Mouse (Mus musculus): ENCODE results near the gene Ddx31. TPM values are rescaled to one million over a fixed set of nuclear protein-coding genes. Genes with fewer than 3 reads are reported as not detected.

Ddx31 gene
- polyA plus RNA-seq, 1 experiment from 2014 or later, result 18.8 TPM

GRCm38 (mm10) chr2:28892796-28893195 lies 52.6 kb downstream of the Ddx31 start:
- H3K9me3 ChIP-seq (ENCODE audit: control insufficient read depth, low read length), result no peaks in the 10 kb centered on the region
- H3K4me2 ChIP-seq, result no peak overlapping the region
- 16% methylated on average over 1 of the region's 1 CpGs for WGBS
- H3K4me1 ChIP-seq (ENCODE audit: control insufficient read depth, insufficient read depth, low read length), result peaks cover 20% of the 10 kb centered on the region
- peaks cover 23% of the 10 kb centered on the region; the same call in 1 of the 2 replicates for H3K27me3 ChIP-seq (ENCODE audit: control insufficient read depth, insufficient read depth, low read length)
- ATAC-seq (ENCODE audit: low FRiP score), result no peak
- DNase-seq (ENCODE audit: low spot score, missing footprints), result no peak
- no peak overlapping the region for H3K9ac ChIP-seq (ENCODE audit: low read length)
- no peaks in the 10 kb centered on the region for H3K36me3 ChIP-seq (ENCODE audit: control insufficient read depth, insufficient read depth, low read length)
- 0 out of 2 replicates have a peak overlapping the region, but pooled peaks have one; percentile 5 for H3K27ac ChIP-seq (ENCODE audit: low read depth, low read length)
- H3K4me3 ChIP-seq (ENCODE audit: low read depth, low read length), result no peak overlapping the region

DNA sequence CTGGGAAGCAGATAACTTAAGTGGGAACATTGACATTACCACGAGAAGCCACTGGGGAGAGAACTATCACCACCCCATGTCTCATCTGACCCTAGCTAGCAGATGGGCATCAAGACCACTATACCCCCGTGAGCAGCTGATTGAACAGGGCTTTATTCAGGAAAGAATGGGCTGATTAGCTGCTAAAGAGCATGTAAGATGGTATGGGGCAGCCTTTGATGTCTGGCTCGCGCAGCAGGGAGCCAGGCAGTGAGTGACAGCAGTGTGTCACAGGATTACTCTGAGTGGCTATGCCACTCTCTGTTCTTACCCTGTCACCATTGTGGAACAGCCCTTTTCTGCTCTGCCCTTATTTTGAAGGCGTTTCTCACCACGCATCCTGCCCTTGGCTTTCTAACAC lies 53.3 kb downstream of the Ddx31 start:
- no peak overlapping the region for H3K4me2 ChIP-seq
- H3K9me3 ChIP-seq (ENCODE audit: control insufficient read depth, low read length), result no peaks in the 10 kb centered on the region
- 19% methylated on average over 6 of the region's 6 CpGs for WGBS
- peaks cover 23% of the 10 kb centered on the region; the same call in 1 of the 2 replicates for H3K27me3 ChIP-seq (ENCODE audit: control insufficient read depth, insufficient read depth, low read length)
- H3K4me3 ChIP-seq (ENCODE audit: low read depth, low read length), result no peak overlapping the region
- H3K4me1 ChIP-seq (ENCODE audit: control insufficient read depth, insufficient read depth, low read length), result peaks cover 20% of the 10 kb centered on the region
- ATAC-seq (ENCODE audit: low FRiP score) (peak; percentile 71; the same call in 1 of the 2 replicates), DNase-seq (ENCODE audit: low spot score, missing footprints) (peak; percentile 86)
- no peak overlapping the region for H3K27ac ChIP-seq (ENCODE audit: low read depth, low read length)
- no peak overlapping the region for H3K9ac ChIP-seq (ENCODE audit: low read length)
- no peaks in the 10 kb centered on the region for H3K36me3 ChIP-seq (ENCODE audit: control insufficient read depth, insufficient read depth, low read length)

- no peak overlapping the region for H3K9ac ChIP-seq (ENCODE audit: low read length)
- no peaks in the 10 kb centered on the region for H3K9me3 ChIP-seq (ENCODE audit: control insufficient read depth, low read length)
- no peak overlapping the region for H3K4me3 ChIP-seq (ENCODE audit: low read depth, low read length)
- no peak overlapping the region for H3K27ac ChIP-seq (ENCODE audit: low read depth, low read length)
- no peak for DNase-seq (ENCODE audit: low spot score, missing footprints)
- no peaks in the 10 kb centered on the region for H3K36me3 ChIP-seq (ENCODE audit: control insufficient read depth, insufficient read depth, low read length)
- peaks cover 18% of the 10 kb centered on the region for H3K4me1 ChIP-seq (ENCODE audit: control insufficient read depth, insufficient read depth, low read length)
- H3K27me3 ChIP-seq (ENCODE audit: control insufficient read depth, insufficient read depth, low read length), result peaks cover 41% of the 10 kb centered on the region
- ATAC-seq (ENCODE audit: low FRiP score), result no peak
- 97% methylated on average over 7 of the region's 7 CpGs for WGBS
- H3K4me2 ChIP-seq, result no peak overlapping the region
Observed at GRCm38 (mm10) chr2:28895876-28896275, 55.7 kb downstream of the Ddx31 start.

GRCm38 (mm10) chr2:28897340-28897899 lies 57.2 kb downstream of the Ddx31 start:
- Histone ChIP-seq H3K36me3 (ENCODE audit: control insufficient read depth, insufficient read depth, low read length) (no peaks in the 10 kb centered on the region), H3K9me3 (ENCODE audit: control insufficient read depth, low read length) (no peaks in the 10 kb centered on the region), H3K4me2 (no peak overlapping the region), H3K27me3 (ENCODE audit: control insufficient read depth, insufficient read depth, low read length) (peaks cover 56% of the 10 kb centered on the region), H3K9ac (ENCODE audit: low read length) (no peak overlapping the region), H3K27ac (ENCODE audit: low read depth, low read length) (no peak overlapping the region), H3K4me1 (ENCODE audit: control insufficient read depth, insufficient read depth, low read length) (peaks cover 16% of the 10 kb centered on the region), H3K4me3 (ENCODE audit: low read depth, low read length) (no peak overlapping the region)
- 84% methylated on average over 4 of the region's 4 CpGs for WGBS
- ATAC-seq (ENCODE audit: low FRiP score) (no peak), DNase-seq (ENCODE audit: low spot score, missing footprints) (no peak)

GRCm38 (mm10) chr2:28902291-28902690 lies 62.1 kb downstream of the Ddx31 start:
- Histone ChIP-seq H3K36me3 (ENCODE audit: control insufficient read depth, insufficient read depth, low read length) (no peaks in the 10 kb centered on the region), H3K27me3 (ENCODE audit: control insufficient read depth, insufficient read depth, low read length) (peaks cover 83% of the 10 kb centered on the region)

DNA sequence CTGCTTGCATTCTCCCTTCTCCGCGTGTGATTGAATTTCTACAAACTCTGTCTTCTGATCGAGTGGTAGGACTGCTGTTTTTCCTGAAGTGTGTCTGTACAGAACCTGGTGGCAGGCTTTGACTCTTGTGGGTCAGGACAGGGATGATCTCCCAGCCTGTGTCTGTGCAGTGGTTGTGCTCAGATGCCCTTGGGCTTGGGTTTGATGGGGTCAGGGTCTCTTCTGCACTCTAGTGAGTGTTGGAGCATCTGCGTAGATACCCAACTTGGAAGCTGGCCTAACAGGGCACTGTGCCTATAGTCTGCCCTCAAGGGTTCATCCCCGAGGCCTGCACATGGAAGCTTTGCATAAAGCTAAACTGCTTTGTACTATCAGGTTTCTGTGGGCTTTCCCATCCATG lies 63.7 kb downstream of the Ddx31 start:
- Histone ChIP-seq H3K27ac (ENCODE audit: low read depth, low read length) (no peak overlapping the region), H3K4me3 (ENCODE audit: low read depth, low read length) (no peak overlapping the region), H3K9ac (ENCODE audit: low read length) (no peak overlapping the region), H3K4me1 (ENCODE audit: control insufficient read depth, insufficient read depth, low read length) (peaks cover 32% of the 10 kb centered on the region), H3K4me2 (no peak overlapping the region), H3K36me3 (ENCODE audit: control insufficient read depth, insufficient read depth, low read length) (no peaks in the 10 kb centered on the region), H3K27me3 (ENCODE audit: control insufficient read depth, insufficient read depth, low read length) (peaks cover 93% of the 10 kb centered on the region), H3K9me3 (ENCODE audit: control insufficient read depth, low read length) (no peaks in the 10 kb centered on the region)
- ATAC-seq (ENCODE audit: low FRiP score) (no peak), DNase-seq (ENCODE audit: low spot score, missing footprints) (peak; percentile 80)
- WGBS, result 79% methylated on average over 5 of the region's 5 CpGs

More at GRCm38 (mm10) chr2:28902291-28902690, 62.1 kb downstream of the Ddx31 start:
- DNase-seq (ENCODE audit: low spot score, missing footprints) (no peak), ATAC-seq (ENCODE audit: low FRiP score) (no peak)
- H3K27ac ChIP-seq (ENCODE audit: low read depth, low read length), result no peak overlapping the region
- H3K4me3 ChIP-seq (ENCODE audit: low read depth, low read length), result no peak overlapping the region
- H3K4me2 ChIP-seq, result no peak overlapping the region
- 85% methylated on average over 8 of the region's 8 CpGs for WGBS
- H3K9ac ChIP-seq (ENCODE audit: low read length), result no peak overlapping the region
- H3K4me1 ChIP-seq (ENCODE audit: control insufficient read depth, insufficient read depth, low read length), result peaks cover 16% of the 10 kb centered on the region
- H3K9me3 ChIP-seq (ENCODE audit: control insufficient read depth, low read length), result no peaks in the 10 kb centered on the region

- H3K9ac ChIP-seq (ENCODE audit: low read length), result no peak overlapping the region
- no peak overlapping the region for H3K4me3 ChIP-seq (ENCODE audit: low read depth, low read length)
- no peak overlapping the region for H3K27ac ChIP-seq (ENCODE audit: low read depth, low read length)
- peaks cover 39% of the 10 kb centered on the region for H3K4me1 ChIP-seq (ENCODE audit: control insufficient read depth, insufficient read depth, low read length)
- ATAC-seq (ENCODE audit: low FRiP score), result no peak
- peaks cover 95% of the 10 kb centered on the region for H3K27me3 ChIP-seq (ENCODE audit: control insufficient read depth, insufficient read depth, low read length)
- 63% methylated on average over 9 of the region's 9 CpGs for WGBS
- peak; percentile 87 for DNase-seq (ENCODE audit: low spot score, missing footprints)
- H3K4me2 ChIP-seq, result no peak overlapping the region
- no peaks in the 10 kb centered on the region for H3K9me3 ChIP-seq (ENCODE audit: control insufficient read depth, low read length)
- no peaks in the 10 kb centered on the region for H3K36me3 ChIP-seq (ENCODE audit: control insufficient read depth, insufficient read depth, low read length)
Observed at GRCm38 (mm10) chr2:28904786-28905185, 64.6 kb downstream of the Ddx31 start.

DNA sequence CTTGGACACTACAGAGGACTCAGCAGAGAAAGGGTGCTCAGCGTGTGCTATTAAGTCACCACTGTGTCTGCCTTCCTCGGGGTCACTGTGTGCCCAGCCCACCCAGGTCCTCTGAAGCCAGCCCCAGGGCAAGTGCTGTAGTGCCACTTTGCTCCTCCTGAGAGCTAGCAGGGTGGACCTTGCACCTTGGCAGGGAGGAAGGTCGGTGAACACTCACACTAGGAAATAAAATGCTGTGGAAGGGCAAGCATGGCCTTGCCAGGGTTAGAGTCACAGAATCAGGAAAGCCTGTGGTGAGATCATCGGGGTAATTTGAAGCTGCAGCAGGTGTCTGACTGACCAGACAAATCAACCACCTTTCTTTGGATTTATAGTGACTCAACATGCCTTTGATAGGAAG lies 65.4 kb downstream of the Ddx31 start:
- no peak overlapping the region; the same call in 1 of the 2 replicates for H3K27ac ChIP-seq (ENCODE audit: low read depth, low read length)
- H3K4me1 ChIP-seq (ENCODE audit: control insufficient read depth, insufficient read depth, low read length), result peaks cover 39% of the 10 kb centered on the region
- H3K27me3 ChIP-seq (ENCODE audit: control insufficient read depth, insufficient read depth, low read length), result peaks cover 95% of the 10 kb centered on the region
- no peaks in the 10 kb centered on the region for H3K36me3 ChIP-seq (ENCODE audit: control insufficient read depth, insufficient read depth, low read length)
- no peak overlapping the region for H3K4me3 ChIP-seq (ENCODE audit: low read depth, low read length)
- no peak overlapping the region for H3K4me2 ChIP-seq
- DNase-seq (ENCODE audit: low spot score, missing footprints), result no peak
- 0 out of 2 replicates have a peak, but pooled peaks have one; percentile 17 for ATAC-seq (ENCODE audit: low FRiP score)
- no peak overlapping the region for H3K9ac ChIP-seq (ENCODE audit: low read length)
- no peaks in the 10 kb centered on the region for H3K9me3 ChIP-seq (ENCODE audit: control insufficient read depth, low read length)
- 26% methylated on average over 4 of the region's 4 CpGs for WGBS

- no peaks in the 10 kb centered on the region for H3K36me3 ChIP-seq (ENCODE audit: control insufficient read depth, insufficient read depth, low read length)
- no peak for DNase-seq (ENCODE audit: low spot score, missing footprints)
- H3K27ac ChIP-seq (ENCODE audit: low read depth, low read length), result peak overlapping the region; percentile 13; the same call in 1 of the 2 replicates
- peaks cover 46% of the 10 kb centered on the region for H3K4me1 ChIP-seq (ENCODE audit: control insufficient read depth, insufficient read depth, low read length)
- no peak overlapping the region for H3K4me3 ChIP-seq (ENCODE audit: low read depth, low read length)
- whole genome bisulfite sequencing, result 2% methylated on average over 10 of the region's 10 CpGs
- peaks cover 95% of the 10 kb centered on the region for H3K27me3 ChIP-seq (ENCODE audit: control insufficient read depth, insufficient read depth, low read length)
- H3K9ac ChIP-seq (ENCODE audit: low read length), result no peak overlapping the region
- peak overlapping the region; percentile 41; the same call in 1 of the 2 replicates for H3K4me2 ChIP-seq
- no peaks in the 10 kb centered on the region for H3K9me3 ChIP-seq (ENCODE audit: control insufficient read depth, low read length)
- ATAC-seq (ENCODE audit: low FRiP score), result peak; percentile 43
Observed at GRCm38 (mm10) chr2:28907691-28908388, 67.6 kb downstream of the Ddx31 start.
